Mouse (Mus musculus) gastrocnemius, adult 2 months (tissue): ENCODE measurements at regions not wholly inside any gene's neighbourhood (a gene's known extent, or its start where the extent isn't known, plus 50 kb on each side); places are given as distances from the start of the nearest gene placed in this dataset.

Experiments
- DNase-seq: peaks from one replicate; pipeline ENCODE4 v3.0.0; 2022
- H3K27ac ChIP-seq: fragments of 200-600 bp; 2 replicates; pipeline ENCODE4 v1.8.1; 2022; ENCODE audit warnings: mild to moderate bottlenecking
- H3K4me3 ChIP-seq: fragments of 200-600 bp; 2 replicates; pipeline ENCODE4 v1.8.1; 2022; ENCODE audit warnings: mild to moderate bottlenecking, moderate library complexity
- CTCF ChIP-seq: fragments of 200-600 bp; IDR thresholded peaks from 2 replicates; pipeline ENCODE4 v1.8.1; 2022; ENCODE audit warnings: antibody characterized with exemption, mild to moderate bottlenecking, moderate library complexity
- intact Hi-C: fragments of 180-260 bp; cut with DNase I; formaldehyde crosslinking; loops from one replicate; pipeline ENCODE4 v1.15.1; 2025

DNA sequence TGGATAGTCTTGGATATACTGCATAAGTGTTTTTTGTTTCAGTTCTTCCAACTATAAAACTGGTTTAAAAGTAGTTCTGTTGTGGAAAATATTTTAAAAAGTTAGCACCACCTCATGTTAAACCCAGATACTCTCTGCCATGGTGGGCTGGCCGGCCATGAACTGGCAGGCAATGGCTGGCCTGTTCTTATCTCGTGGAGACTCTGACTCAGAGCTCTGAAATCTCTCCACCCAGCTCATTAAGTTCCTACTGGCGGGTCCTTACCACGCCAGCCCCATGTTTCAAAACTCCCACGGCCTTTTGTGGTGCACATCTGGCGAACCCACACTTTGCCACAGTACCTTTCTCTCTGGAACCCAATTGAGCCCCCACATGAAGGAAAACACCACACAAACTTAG is 183.8 kb upstream of the Slc30a5 start:
- no peak for DNase-seq

DNA sequence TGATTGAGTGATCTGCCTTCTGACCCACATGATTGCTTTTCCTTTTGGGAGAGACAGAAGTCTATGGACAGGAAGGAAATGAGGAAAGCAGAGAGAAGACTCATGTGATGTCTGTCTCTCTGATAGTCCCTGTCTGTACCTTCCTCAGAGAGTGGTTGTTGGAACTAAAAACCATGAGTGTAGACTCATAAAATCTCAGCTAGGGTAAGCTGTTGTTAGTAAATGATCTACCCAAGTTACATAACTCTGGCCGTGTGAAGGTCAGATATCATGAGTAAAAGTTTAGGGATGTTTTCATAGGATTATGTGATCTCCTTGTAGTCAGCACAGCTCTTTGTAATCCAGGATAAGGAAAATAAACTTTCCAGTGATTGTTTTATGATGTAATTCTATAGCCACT is 183.0 kb upstream of the Slc30a5 start:
- no peak for DNase-seq
- H3K4me3 ChIP-seq: no peak overlapping the region
- intact Hi-C loops: no loop called here
- no peak overlapping the region for H3K27ac ChIP-seq
- TF ChIP-seq CTCF: no peak

More for the DNA sequence above, 183.8 kb upstream of the Slc30a5 start:
- Histone ChIP-seq H3K27ac (no peak overlapping the region), H3K4me3 (no peak overlapping the region)
- no peak for TF ChIP-seq CTCF
- intact Hi-C loops: no loop called here

DNA sequence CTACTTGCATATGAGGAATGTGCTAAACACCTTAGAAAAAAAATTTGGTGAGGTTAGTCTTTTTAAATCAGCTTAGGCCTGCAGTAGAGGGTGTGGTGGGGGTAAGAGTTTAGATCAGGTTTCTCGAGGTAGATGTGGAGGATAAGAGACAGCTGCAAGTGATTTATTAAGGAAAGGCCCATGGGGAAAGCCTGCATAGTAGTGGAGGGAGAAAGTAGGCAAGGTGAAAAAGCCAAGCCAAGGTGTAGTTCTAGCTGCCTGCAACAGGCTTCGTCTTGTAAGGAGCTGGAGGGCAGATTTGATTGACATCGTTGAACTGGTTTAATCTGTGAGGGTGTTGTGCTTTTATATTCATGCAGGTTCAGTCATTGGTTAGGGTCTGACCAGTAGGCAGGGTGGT is 182.2 kb upstream of the Slc30a5 start:
- intact Hi-C loops: no loop called here
- no peak for DNase-seq
- no peak for TF ChIP-seq CTCF
- H3K4me3 ChIP-seq: no peak overlapping the region
- H3K27ac ChIP-seq: no peak overlapping the region

DNA sequence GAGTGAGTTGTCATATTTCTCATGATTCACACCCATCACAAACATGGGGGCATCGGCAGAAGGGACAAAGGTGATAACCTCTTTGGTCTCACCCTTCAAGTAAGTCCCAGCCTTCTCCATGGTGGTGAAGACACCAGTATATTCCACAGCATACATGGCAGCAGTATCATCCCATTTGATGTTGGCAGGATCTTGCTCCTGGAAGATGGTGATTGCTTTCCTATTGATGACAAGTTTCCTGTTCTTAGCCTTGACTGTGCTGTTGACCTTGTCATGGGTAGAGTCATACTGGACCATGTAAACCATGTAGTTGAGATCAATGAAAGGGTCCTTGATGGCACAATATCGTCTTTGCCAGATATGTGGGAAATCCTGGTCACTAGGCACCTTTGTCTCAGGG is 180.4 kb upstream of the Slc30a5 start:
- intact Hi-C loops: no loop called here
- Histone ChIP-seq H3K4me3 (no peak overlapping the region), H3K27ac (no peak overlapping the region)
- no peak for DNase-seq
- TF ChIP-seq CTCF: no peak

DNA sequence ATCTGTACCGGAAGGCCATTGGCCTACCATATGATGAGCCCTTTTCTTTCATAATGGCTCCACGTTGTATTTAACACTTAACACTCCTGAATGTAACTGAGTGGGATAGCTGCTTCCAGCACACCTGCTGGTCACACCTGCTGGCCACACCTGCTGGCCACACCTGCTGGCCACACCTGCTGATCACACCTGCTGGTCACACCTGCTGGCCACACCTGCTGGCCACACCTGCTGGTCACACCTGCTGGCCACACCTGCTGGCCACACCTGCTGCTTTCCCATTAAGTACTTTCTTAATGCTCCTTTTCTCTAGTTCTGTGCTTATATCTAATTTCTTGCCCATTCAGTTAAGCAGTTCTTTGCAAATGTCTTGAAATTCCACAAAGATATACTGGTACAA is 157.4 kb upstream of the Slc30a5 start:
- no peak for DNase-seq
- Histone ChIP-seq H3K27ac (no peak overlapping the region), H3K4me3 (no peak overlapping the region)
- TF ChIP-seq CTCF: no peak
- intact Hi-C loops: no loop called here

DNA sequence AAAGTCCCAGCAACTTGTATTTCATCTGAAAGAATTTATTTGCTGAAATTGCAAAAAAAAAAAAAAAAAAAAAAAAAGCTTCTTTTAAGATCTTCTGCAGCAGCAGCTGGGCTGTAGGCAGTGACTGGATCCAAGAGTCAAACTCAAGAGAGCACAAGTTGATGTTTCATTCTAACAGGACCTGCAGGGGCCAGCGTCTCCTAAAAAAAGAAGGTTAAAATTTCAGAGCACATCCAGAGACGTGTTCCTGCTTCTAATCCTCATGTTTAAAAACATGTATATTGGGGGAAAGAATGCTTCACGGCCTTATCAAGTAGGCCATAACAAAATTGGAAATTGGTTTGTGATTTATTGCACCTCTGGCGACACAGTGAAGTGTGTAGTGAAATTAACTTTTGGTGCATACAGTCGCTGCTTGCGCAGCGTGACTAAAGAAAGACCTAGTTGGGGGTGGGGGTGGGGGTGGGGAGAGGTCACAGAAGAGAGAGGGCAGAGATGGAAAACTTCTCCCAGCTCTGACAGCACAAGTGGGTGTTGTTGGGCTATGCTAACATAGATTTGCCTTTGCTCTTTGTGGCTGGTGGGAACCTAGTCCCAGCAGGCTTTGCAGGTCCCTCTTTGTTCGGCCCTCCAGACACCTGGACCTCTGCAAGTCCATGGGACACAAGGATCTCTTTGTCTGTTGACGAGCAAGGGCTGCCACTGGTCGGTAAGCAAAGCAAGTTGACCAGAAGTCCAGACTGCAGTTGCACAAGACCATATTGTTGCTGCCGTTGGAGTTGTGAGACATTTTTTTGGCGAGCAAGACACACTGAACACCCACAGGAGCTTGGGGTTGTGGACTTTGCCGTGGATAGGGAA is 155.7 kb upstream of the Slc30a5 start:
- Histone ChIP-seq H3K4me3 (no peak overlapping the region), H3K27ac (no peak overlapping the region)
- DNase-seq: no peak
- intact Hi-C loops: no loop called here
- no peak for TF ChIP-seq CTCF

DNA sequence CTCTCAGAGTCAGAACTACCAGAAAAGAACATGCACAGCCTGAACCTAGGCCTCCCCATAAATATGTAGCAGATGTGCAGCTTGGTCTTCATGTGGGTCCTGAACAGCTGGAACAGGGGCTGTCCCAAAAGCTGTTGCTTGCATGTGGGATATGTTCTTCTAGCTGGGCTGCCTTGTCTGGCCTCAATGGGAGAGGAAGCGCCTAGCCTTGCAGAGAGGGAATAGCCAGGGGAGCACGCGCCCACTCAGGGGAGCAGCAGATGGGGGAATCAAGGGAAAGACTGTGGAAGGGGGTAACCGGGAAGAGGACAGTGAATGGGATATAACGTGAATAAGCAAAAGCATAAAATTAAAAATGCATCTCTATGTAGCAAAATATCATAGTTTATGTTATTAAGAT is 154.9 kb upstream of the Slc30a5 start:
- DNase-seq: no peak
- no peak for TF ChIP-seq CTCF
- Histone ChIP-seq H3K27ac (no peak overlapping the region), H3K4me3 (no peak overlapping the region)
- intact Hi-C loops: no loop called here

DNA sequence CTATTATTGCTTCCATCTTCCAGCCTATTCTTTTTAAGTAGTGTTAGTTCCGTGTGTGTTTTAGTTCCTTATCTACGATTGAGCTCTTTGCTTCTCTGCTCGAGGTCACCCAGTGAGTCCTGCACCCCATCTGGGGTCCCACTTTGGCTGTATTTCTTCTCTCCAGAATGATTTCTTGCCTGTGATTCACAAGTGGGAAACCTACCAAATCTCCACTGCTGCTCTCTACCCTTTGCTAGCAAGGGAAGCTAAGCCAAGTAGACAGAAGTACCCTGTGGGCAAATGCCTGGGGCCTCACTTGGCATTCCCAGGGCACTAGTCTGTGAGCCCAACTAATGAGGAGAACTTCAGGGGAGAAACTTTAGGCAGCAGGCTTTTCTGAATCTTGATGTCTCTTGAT is 142.5 kb upstream of the Slc30a5 start:
- no peak for TF ChIP-seq CTCF
- Histone ChIP-seq H3K27ac (no peak overlapping the region), H3K4me3 (no peak overlapping the region)
- DNase-seq: no peak
- intact Hi-C loops: no loop called here

DNA sequence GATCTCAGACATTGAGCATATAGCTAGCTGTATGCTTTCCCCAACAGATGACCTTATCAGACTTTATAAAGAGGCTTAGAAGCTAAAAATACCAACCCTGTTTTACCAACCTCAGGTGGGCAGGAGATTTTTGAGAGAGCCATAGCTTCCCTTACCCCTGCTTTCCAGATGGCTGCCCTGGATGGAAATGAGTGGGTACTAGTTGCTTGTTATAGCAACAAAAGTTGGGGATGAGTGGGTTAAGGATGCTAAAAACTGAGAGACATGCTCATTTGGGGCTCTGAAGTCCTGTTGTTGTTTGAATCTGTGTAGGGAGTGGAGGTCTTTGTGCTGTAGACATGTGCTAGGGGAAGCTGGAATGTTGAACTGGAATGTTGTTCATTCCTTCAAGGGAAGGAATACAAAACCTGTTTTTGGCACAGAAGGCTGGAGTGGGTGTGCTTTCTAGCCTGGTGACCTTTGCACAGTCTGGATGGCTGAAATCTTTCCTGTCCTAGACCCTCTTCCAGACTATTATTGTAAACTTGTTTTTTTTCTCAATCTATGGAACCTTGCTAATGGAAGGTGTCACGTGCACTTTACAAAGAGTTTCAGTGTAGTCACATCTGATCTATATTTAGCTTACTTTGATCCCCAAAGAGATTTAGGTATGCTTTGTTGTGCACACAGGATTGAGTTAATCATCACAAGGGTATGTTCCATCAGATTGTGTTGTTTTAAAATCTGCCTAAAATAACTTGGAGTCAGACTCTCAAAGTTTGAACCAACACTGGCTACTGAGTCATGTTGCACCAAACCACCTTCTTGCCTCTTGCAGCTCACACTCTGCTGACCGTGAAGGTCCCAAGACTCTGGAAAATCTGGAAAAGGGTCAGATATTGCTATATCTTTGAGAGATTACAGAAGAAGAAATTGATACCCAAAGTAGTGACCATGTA is 138.1 kb upstream of the Slc30a5 start:
- no peak for DNase-seq
- Histone ChIP-seq H3K4me3 (no peak overlapping the region), H3K27ac (no peak overlapping the region)
- no peak for TF ChIP-seq CTCF
- intact Hi-C loops: no loop called here

DNA sequence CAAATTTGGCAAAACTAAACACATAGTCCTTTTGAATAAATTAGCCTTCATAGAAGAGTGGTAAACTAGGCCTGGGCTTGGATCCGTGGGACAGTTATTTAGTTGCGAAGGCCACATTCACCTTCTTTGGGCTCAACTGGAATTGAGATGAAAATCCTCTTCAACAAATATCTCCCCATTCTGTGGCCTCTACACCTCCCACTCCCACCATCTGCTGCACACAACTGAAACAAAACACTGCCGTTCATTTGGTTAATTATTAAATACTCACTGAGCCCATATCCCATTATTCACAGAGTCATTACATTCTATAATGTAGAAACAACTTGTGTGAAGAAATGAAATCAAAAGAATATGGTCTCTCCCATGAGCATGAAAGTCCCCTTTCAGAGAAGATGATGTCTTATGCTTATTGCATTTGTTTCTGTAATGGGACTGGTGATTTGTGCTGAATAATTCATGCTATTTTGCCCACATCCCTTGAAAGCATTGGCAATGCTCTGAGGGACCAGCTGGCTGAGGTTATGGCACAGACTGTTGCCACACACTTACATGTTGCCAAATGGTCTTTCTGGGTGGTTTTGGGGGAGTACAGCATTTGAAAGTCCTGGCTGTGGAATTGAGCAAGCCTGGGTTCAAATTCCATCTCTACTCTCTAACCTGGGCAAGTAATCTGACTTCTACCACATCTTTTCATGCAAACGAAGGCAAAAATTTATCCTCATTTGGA is 129.7 kb upstream of the Slc30a5 start:
- no peak for TF ChIP-seq CTCF
- intact Hi-C loops: no loop called here
- Histone ChIP-seq H3K27ac (no peak overlapping the region), H3K4me3 (no peak overlapping the region)
- no peak for DNase-seq

DNA sequence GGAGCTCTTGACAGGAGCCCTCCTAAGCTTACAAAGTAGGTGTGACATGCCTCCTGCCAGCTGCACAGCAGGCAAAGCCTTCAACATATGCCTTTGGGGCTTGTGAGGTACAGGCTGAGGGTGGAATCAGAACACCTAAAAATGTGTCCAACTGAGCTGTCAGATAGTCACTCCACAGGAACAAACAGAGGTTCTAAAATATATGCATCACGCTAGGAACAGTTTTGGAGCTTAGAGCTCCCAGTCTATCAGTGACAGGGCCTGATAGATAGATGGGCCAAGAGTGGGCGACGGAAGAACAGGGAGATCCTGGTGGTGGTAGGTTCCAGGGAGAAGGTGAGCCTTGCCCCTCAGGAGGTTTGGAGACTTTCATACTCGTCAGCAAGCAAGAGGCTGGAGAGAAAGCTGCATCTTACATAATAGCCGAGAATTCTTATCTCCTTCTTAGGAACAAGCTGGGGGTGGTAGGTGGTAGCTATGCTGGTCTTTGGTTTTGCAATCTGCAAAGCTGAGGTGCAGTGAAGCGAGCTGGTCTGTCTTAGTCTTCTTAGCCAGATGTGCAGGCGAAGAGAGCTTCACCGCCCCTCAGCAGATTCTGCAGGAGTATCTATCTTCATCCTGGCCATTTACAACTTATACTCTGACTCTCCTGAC is 121.5 kb upstream of the Slc30a5 start:
- no peak for DNase-seq
- Histone ChIP-seq H3K4me3 (no peak overlapping the region), H3K27ac (no peak overlapping the region)
- no peak for TF ChIP-seq CTCF
- intact Hi-C loops: no loop called here

DNA sequence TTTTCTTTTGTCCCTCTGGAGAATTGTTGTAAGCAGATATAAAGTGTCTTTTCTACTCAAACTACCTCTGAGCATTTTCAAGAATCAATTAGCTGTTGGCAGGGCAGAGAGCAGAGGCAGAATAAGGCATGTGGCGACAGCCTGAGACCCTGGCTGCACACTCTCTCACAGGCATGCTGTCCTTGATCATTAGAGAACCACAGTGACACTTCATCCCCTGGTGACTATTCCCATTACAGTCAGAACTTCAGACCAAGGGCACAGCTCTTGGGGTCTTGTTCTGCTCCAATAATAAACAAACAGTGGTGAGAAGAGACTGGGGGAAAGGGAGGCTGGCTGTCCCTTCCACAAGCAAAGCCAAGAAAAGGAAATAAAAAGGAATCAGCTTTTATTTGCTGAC is 120.9 kb upstream of the Slc30a5 start:
- no peak for DNase-seq
- no peak for TF ChIP-seq CTCF
- Histone ChIP-seq H3K4me3 (no peak overlapping the region), H3K27ac (no peak overlapping the region)
- intact Hi-C loops: no loop called here

DNA sequence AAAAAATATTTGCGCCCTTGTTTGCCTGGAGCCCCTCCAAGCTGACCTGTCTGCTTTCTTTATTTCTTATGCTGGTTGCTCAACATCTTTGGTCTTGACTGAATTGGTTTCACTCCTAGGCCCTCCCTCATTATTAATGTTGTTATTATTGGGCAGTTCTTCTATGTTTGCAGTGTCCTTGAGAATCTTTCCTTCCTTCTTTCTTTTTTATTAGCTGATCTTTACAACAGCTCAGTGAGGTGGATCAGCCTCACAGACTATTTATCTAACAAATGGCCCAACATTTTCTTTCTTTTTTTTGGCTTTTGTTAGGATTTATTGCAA is 117.9 kb upstream of the Slc30a5 start:
- Histone ChIP-seq H3K4me3 (no peak overlapping the region), H3K27ac (no peak overlapping the region)
- DNase-seq: no peak
- intact Hi-C loops: no loop called here
- no peak for TF ChIP-seq CTCF
